Mouse (Mus musculus): ENCODE results near the gene Car5a.

- no peak for TF ChIP-seq GATA1 (IDR thresholded peaks at IDR 0.05; ENCODE audit: low read length)
- TF ChIP-seq TAL1 (IDR thresholded peaks at IDR 0.05; ENCODE audit: low read length): no peak
Observed at GRCm38 (mm10) chr8:121879712-121880111, 65.0 kb downstream of the Car5a start.

Data from erythroblast, embryonic 14.5 days (primary cell).